Mouse (Mus musculus): ENCODE results near the gene Mrpl4. TPM values are rescaled to one million over a fixed set of nuclear protein-coding genes. Genes with fewer than 3 reads are reported as not detected.

The Mrpl4 gene
- total and polyA plus RNA-seq, 3 experiments, result 42.1 to 103 (median 94.8) TPM

DNA sequence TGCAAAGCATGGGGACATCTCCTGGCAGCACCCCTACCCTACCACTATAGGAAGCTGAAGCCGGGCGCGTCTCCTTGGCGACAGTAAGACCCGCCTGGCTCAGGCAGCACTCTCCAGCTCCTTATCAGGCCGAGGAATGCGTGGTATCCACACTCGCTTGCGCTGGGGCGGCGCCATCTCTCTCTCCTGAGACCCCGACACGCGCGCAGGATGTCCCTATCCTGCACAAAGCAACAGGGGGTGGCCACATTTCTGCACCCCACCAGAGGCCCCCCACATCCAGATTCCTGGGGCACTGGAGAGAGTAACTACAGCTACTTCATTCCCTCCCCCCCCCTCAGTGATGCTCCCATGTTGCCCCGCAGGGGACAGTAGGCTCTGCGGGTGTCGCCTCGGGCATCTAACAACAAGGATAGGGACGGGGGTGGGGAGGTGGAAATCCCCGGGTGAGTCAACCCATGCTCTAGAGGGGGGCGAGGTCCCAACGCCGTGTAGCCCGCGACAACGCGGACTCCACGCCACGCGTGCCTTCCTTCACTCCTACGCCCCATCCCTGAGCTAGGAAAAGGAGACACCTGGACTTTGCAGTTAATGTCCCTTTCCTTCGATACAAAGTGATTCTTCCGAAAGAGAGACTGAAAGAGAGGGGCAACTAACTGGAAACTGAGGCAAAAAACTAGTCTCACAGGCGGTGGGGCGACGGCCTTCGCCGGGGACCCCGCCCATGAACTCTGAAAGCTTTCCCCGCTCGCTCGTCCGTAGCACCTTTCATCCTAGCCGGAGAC, 26.9 kb upstream of the Mrpl4 start:
- Histone ChIP-seq H3K36me3 (replicated peaks in 1 of 2; ENCODE audit: control insufficient read depth in 1 of 2, insufficient read depth in 1 of 2, low read length in 1 of 2) (peaks cover 0 to 3% of the 10 kb centered on the region in 2 experiments), H3K9me3 (replicated peaks; ENCODE audit: low read length) (no peaks in the 10 kb centered on the region), H3K27ac (ENCODE audit: insufficient read depth, low read depth) (no peak overlapping the region), H3K4me1 (ENCODE audit: control insufficient read depth in 1 of 2, insufficient read depth in 2 of 2) (peaks cover 16 to 37% of the 10 kb centered on the region in 2 experiments), H3K4me2 (ENCODE audit: insufficient read depth, low read depth, poor library complexity, severe bottlenecking) (peak overlapping the region; percentile 89), H3K4me3 (replicated peaks in 1 of 3; ENCODE audit: low read depth in 2 of 3, low read length in 2 of 3, poor library complexity in 1 of 3) (peak overlapping the region; percentile 74 to 79 (median 77)), H3K9ac (ENCODE audit: insufficient read depth, low read depth) (peak overlapping the region; percentile 58), H3K79me2 (replicated peaks; ENCODE audit: control insufficient read depth, extremely low read depth, insufficient read depth, poor library complexity, severe bottlenecking) (no peaks in the 10 kb centered on the region), H3K27me3 (replicated peaks) (peaks cover 2% of the 10 kb centered on the region)
- TF ChIP-seq CHD1 (IDR thresholded peaks at IDR 0.05; ENCODE audit: low read depth, low read length) (no peak), IRF4 (IDR thresholded peaks at IDR 0.05; ENCODE audit: low read depth, low read length) (peak; percentile 22; the same call in 1 of the 2 replicates)
- in situ Hi-C loops (cut with MboI; ENCODE audit: low pct_ligation_motif_present, low pct_unique_long_range_greater_than_20kb, low sequenced_read_pairs), result no loop called here
- no peak for DNase-seq (ENCODE audit: extremely low read depth)
- dilution Hi-C loops (cut with MboI; ENCODE audit: extremely low pct_ligation_motif_present, extremely low pct_unique_long_range_greater_than_20kb, low sequenced_read_pairs), result no loop called here

DNA sequence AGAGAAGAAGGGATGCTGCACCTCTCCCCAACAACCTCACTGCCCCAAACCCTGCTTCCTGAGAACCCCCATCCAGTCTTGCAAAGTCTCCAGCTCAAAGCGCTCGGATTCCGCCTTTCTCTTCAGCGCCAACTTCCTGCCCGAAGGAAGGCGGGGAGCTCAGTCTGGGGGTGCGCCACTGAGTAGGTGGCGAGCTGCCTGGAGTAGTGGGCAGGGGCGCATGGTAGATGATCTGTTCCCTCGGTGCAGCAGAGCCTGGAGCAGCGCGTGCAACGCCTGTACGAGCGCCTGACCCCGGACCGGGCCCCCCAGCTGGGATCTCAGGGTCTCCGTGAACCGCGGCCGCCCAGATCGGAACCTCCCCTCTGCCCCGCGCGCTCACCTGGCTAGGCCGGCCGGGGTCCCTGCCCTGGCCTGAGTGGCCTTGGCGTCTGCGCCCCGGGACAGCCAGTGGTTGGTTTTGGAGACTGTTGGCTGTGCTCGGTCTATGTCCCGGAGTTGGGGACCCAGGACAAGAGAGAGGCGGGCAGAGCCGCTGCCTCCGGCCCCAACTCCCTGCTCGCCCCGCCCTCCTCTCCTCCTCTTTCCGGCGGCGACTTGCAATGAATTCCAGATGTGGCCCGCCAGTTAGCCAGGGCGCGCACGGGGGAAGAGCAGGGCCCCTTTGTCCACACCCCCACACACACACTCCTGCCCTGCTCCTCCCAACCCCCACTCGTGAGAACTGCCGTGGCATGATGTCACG, 26.1 kb upstream of the Mrpl4 start, which contains the start of gene S1pr2:
TSS of gene S1pr2 (minus strand) at position 566 of the 745 bp plus-strand sequence.
- dilution Hi-C loops (cut with MboI; ENCODE audit: extremely low pct_ligation_motif_present, extremely low pct_unique_long_range_greater_than_20kb, low sequenced_read_pairs), result no loop called here
- in situ Hi-C loops (cut with MboI; ENCODE audit: low pct_ligation_motif_present, low pct_unique_long_range_greater_than_20kb, low sequenced_read_pairs), result no loop called here
- Histone ChIP-seq H3K9me3 (replicated peaks; ENCODE audit: low read length) (no peaks in the 10 kb centered on the region), H3K4me1 (ENCODE audit: control insufficient read depth in 1 of 2, insufficient read depth in 2 of 2) (peaks cover 16 to 37% of the 10 kb centered on the region in 2 experiments), H3K27ac (ENCODE audit: insufficient read depth, low read depth) (no peak within 1 kb of the TSS), H3K4me3 (replicated peaks in 1 of 3; ENCODE audit: low read depth in 2 of 3, low read length in 2 of 3, poor library complexity in 1 of 3) (peak within 1 kb of the TSS; percentile 74 to 79 (median 77)), H3K4me2 (ENCODE audit: insufficient read depth, low read depth, poor library complexity, severe bottlenecking) (peak within 1 kb of the TSS; percentile 89), H3K27me3 (replicated peaks) (peaks cover 2% of the 10 kb centered on the region), H3K79me2 (replicated peaks; ENCODE audit: control insufficient read depth, extremely low read depth, insufficient read depth, poor library complexity, severe bottlenecking) (no peaks in the 10 kb centered on the region), H3K36me3 (replicated peaks in 1 of 2; ENCODE audit: control insufficient read depth in 1 of 2, insufficient read depth in 1 of 2, low read length in 1 of 2) (peaks cover 0 to 3% of the 10 kb centered on the region in 2 experiments), H3K9ac (ENCODE audit: insufficient read depth, low read depth) (peak within 1 kb of the TSS; percentile 58)
- peak; percentile 60 for DNase-seq (ENCODE audit: extremely low read depth)
- TF ChIP-seq EP300 (IDR thresholded peaks at IDR 0.05; ENCODE audit: low read length) (peak; percentile 26; the same call in 1 of the 2 replicates), ZKSCAN1 (IDR thresholded peaks at IDR 0.05; ENCODE audit: borderline replicate concordance, low read depth, low read length) (no peak), CHD1 (IDR thresholded peaks at IDR 0.05; ENCODE audit: low read depth, low read length) (no peak), MXI1 (IDR thresholded peaks at IDR 0.05; ENCODE audit: low read depth, low read length) (peak; percentile 23; the same call in 1 of the 2 replicates), USF2 (conservative IDR thresholded peaks at IDR 0.05; ENCODE audit: low read depth, low read length) (no peak), ZC3H11A (IDR thresholded peaks at IDR 0.05; ENCODE audit: low read depth, low read length) (no peak), ZMIZ1 (IDR thresholded peaks at IDR 0.05; ENCODE audit: low read depth, low read length) (no peak), POLR2AphosphoS2 (IDR thresholded peaks at IDR 0.05; ENCODE audit: low read depth, low read length) (no peak), HCFC1 (IDR thresholded peaks at IDR 0.05; ENCODE audit: low read depth, low read length) (peak; percentile 40; the same call in 1 of the 2 replicates), MYC (IDR thresholded peaks at IDR 0.05; ENCODE audit: low read depth, low read length) (no peak), GABPA (IDR thresholded peaks at IDR 0.05; ENCODE audit: insufficient replicate concordance, low read depth, low read length) (peak; percentile 90; the same call in 1 of the 2 replicates), KAT2A (IDR thresholded peaks at IDR 0.05; ENCODE audit: insufficient replicate concordance, low read length) (no peak), CHD2 (IDR thresholded peaks at IDR 0.05; ENCODE audit: low read length) (peak; percentile 87), NELFE (IDR thresholded peaks at IDR 0.05; ENCODE audit: low read depth, low read length) (no peak), UBTF (IDR thresholded peaks at IDR 0.05; ENCODE audit: low read depth, low read length) (no peak), CTCF (conservative IDR thresholded peaks at IDR 0.05 in 1 of 2, IDR thresholded peaks at IDR 0.05 in 1 of 2; ENCODE audit: low read depth in 2 of 2, low read length in 2 of 2) (no peak), MEF2A (IDR thresholded peaks at IDR 0.05; ENCODE audit: borderline replicate concordance, low read depth, low read length) (peak; percentile 49; the same call in 1 of the 2 replicates), NRF1 (IDR thresholded peaks at IDR 0.05; ENCODE audit: low read depth, low read length) (no peak), RAD21 (IDR thresholded peaks at IDR 0.05; ENCODE audit: low read depth, low read length) (no peak), MAX (IDR thresholded peaks at IDR 0.05; ENCODE audit: low read length) (0 out of 2 replicates have a peak, but pooled peaks have one; percentile 13), TBP (conservative IDR thresholded peaks at IDR 0.05; ENCODE audit: low read depth, low read length) (no peak), MAFK (IDR thresholded peaks at IDR 0.05; ENCODE audit: insufficient replicate concordance, low read length) (no peak), PAX5 (IDR thresholded peaks at IDR 0.05; ENCODE audit: low read length) (no peak), POLR2A (IDR thresholded peaks at IDR 0.05; ENCODE audit: low read depth, low read length) (peak; percentile 41; the same call in 1 of the 2 replicates), SMC3 (IDR thresholded peaks at IDR 0.05; ENCODE audit: low read depth, low read length) (no peak), ELF1 (IDR thresholded peaks at IDR 0.05; ENCODE audit: low read depth, low read length) (no peak), IRF4 (IDR thresholded peaks at IDR 0.05; ENCODE audit: low read depth, low read length) (peak; percentile 57; the same call in 1 of the 2 replicates), USF1 (IDR thresholded peaks at IDR 0.05; ENCODE audit: low read depth, low read length) (no peak), BHLHE40 (IDR thresholded peaks at IDR 0.05; ENCODE audit: low read depth, low read length) (peak; percentile 65)
